Mouse (Mus musculus): ENCODE measurements around the gene Peli1. TPM values are rescaled to one million over a fixed set of nuclear protein-coding genes. Genes with fewer than 3 reads are reported as not detected.
"Not testable (repeated sequence)": the region's sequence is repeated elsewhere in the genome, so short reads cannot be mapped to it uniquely, and the experiment has no call there.

Peli1 gene
- total and polyA plus RNA-seq, 2 experiments from 2014 or later: 38.1 to 46.5 TPM

DNA sequence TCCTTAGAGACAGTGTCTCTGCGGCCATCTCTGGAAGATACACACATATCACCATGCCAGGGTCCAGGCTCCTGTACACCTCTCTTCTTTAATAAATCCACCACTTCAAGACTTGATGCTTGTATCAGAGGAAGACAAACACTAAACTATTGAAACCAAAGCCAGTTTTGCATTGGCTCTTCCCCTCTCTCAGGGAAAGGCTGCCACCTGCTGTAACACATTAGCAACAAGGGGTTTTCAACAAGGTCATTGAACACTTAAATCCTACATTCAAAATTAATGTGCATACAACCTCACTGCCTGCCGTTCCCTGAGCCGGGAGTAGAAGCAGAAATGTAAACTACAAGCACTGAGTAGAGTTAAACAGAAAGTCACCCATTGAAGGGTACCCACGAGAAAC, 87.3 kb downstream of the Peli1 start:
- Histone ChIP-seq H3K27ac (no peak overlapping the region), H3K4me2 (ENCODE audit: low read depth, low read length) (no peak overlapping the region), H3K4me1 (ENCODE audit: insufficient read depth, low read length) (no peaks in the 10 kb centered on the region; the same call in 1 of the 2 replicates), H3K9me3 (ENCODE audit: low read length) (no peaks in the 10 kb centered on the region), H3K4me3 (ENCODE audit: low read length) (no peak overlapping the region), H3K27me3 (ENCODE audit: insufficient read depth, low read length) (no peaks in the 10 kb centered on the region), H3K9ac (replicated peaks; ENCODE audit: low read length) (no peak overlapping the region), H3K36me3 (ENCODE audit: insufficient read depth, low read length) (no peaks in the 10 kb centered on the region)
- DNase-seq (ENCODE audit: low spot score): peak; percentile 80
- peak; percentile 59 for ATAC-seq
- 58% methylated on average over 4 of the region's 4 CpGs for whole genome bisulfite sequencing
- TF ChIP-seq CTCF (IDR thresholded peaks at IDR 0.05; ENCODE audit: low read depth): peak; percentile 85

GRCm38 (mm10) chr11:21178998-21179645, 88.0 kb downstream of the Peli1 start:
- no peak for TF ChIP-seq CTCF (IDR thresholded peaks at IDR 0.05; ENCODE audit: low read depth)
- WGBS: 91% methylated on average over 8 of the region's 8 CpGs
- no peak for ATAC-seq
- Histone ChIP-seq H3K36me3 (ENCODE audit: insufficient read depth, low read length) (no peaks in the 10 kb centered on the region), H3K27me3 (ENCODE audit: insufficient read depth, low read length) (no peaks in the 10 kb centered on the region), H3K4me1 (ENCODE audit: insufficient read depth, low read length) (no peaks in the 10 kb centered on the region; the same call in 1 of the 2 replicates), H3K27ac (no peak overlapping the region), H3K9ac (replicated peaks; ENCODE audit: low read length) (no peak overlapping the region), H3K4me2 (ENCODE audit: low read depth, low read length) (no peak overlapping the region), H3K9me3 (ENCODE audit: low read length) (no peaks in the 10 kb centered on the region), H3K4me3 (ENCODE audit: low read length) (no peak overlapping the region)
- no peak for DNase-seq (ENCODE audit: low spot score)

DNA sequence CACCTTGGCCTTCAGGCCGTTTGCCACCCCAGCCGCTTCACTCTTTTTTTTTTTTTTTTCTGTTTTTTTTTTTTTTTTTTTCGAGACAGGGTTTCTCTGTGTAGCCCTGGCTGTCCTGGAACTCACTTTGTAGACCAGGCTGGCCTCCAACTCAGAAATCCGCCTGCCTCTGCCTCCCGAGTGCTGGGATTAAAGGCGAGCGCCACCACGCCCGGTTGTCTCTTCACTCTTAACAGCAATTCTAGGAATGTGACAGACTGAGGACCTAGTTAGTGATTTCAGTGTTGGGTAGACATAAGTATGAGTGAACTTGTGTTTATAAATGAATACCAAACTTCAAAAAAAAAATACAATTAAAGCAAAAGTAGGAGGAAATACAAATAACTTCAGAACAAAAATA, 88.8 kb downstream of the Peli1 start:
- not testable (repeated sequence) for H3K4me2 ChIP-seq (ENCODE audit: low read depth, low read length); H3K4me3 ChIP-seq (ENCODE audit: low read length); H3K27me3 ChIP-seq (ENCODE audit: insufficient read depth, low read length); ATAC-seq; H3K9ac ChIP-seq (replicated peaks; ENCODE audit: low read length); H3K9me3 ChIP-seq (ENCODE audit: low read length); H3K36me3 ChIP-seq (ENCODE audit: insufficient read depth, low read length); H3K4me1 ChIP-seq (ENCODE audit: insufficient read depth, low read length); H3K27ac ChIP-seq; DNase-seq (ENCODE audit: low spot score)
- WGBS: 92% methylated on average over 8 of the region's 9 CpGs

DNA sequence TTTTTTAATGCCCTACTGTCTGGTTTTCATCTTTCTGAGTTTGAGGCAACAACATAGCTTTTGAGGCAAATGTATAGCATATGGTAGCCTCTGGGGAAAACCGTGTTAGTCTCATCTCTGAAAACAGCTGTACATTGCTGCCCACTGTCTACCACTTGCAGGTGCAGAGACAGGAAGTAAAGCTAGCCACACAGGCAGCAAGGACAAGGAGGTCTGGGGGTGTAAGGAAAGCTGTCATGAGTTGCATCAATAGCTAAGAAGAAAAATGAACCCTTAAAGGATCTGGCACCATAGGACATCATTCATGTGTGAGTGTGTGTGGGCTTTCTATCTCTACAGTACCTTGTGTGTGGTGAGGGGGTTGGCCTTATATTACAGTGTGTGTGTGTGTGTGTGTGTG, 89.6 kb downstream of the Peli1 start:
- H3K9me3 ChIP-seq (ENCODE audit: low read length): peaks cover 1% of the 10 kb centered on the region; the same call in 1 of the 2 replicates
- no peak overlapping the region for H3K27ac ChIP-seq
- H3K4me3 ChIP-seq (ENCODE audit: low read length): no peak overlapping the region
- ATAC-seq (no peak), DNase-seq (ENCODE audit: low spot score) (no peak)
- no peaks in the 10 kb centered on the region for H3K36me3 ChIP-seq (ENCODE audit: insufficient read depth, low read length)
- H3K9ac ChIP-seq (replicated peaks; ENCODE audit: low read length): no peak overlapping the region
- WGBS: 60% methylated on average over 1 of the region's 1 CpGs
- H3K4me2 ChIP-seq (ENCODE audit: low read depth, low read length): no peak overlapping the region
- no peak for TF ChIP-seq CTCF (IDR thresholded peaks at IDR 0.05; ENCODE audit: low read depth)
- no peaks in the 10 kb centered on the region for H3K27me3 ChIP-seq (ENCODE audit: insufficient read depth, low read length)
- H3K4me1 ChIP-seq (ENCODE audit: insufficient read depth, low read length): no peaks in the 10 kb centered on the region

DNA sequence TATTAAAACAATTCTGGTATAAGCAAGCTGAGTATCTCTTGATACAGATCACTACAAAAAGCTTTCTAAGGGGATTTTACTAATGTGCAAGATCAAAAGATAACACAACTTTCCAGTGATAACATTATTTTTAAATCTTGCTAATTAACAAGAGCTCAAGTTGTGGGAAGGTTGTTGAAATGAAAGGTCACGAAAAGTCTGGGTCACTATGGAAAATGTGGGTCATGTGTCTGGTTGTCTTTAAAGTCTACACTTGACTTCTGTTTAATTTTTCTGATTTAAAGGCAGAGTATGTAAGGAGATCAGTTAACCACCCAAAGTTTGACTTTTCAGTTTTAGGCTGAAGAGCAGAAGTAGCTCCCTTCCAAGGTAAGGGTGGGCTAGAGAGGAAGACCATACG, 90.5 kb downstream of the Peli1 start:
- 92% methylated on average over 2 of the region's 2 CpGs for WGBS
- no peak for DNase-seq (ENCODE audit: low spot score)
- H3K4me2 ChIP-seq (ENCODE audit: low read depth, low read length): no peak overlapping the region
- no peaks in the 10 kb centered on the region for H3K4me1 ChIP-seq (ENCODE audit: insufficient read depth, low read length)
- no peak overlapping the region for H3K9ac ChIP-seq (replicated peaks; ENCODE audit: low read length)
- H3K9me3 ChIP-seq (ENCODE audit: low read length): peaks cover 3% of the 10 kb centered on the region; the same call in 1 of the 2 replicates
- TF ChIP-seq CTCF (IDR thresholded peaks at IDR 0.05; ENCODE audit: low read depth): no peak
- no peak overlapping the region for H3K4me3 ChIP-seq (ENCODE audit: low read length)
- no peaks in the 10 kb centered on the region for H3K36me3 ChIP-seq (ENCODE audit: insufficient read depth, low read length)
- no peaks in the 10 kb centered on the region for H3K27me3 ChIP-seq (ENCODE audit: insufficient read depth, low read length)
- no peak for ATAC-seq
- no peak overlapping the region for H3K27ac ChIP-seq

- Histone ChIP-seq H3K4me3 (ENCODE audit: low read length) (no peak overlapping the region), H3K36me3 (ENCODE audit: insufficient read depth, low read length) (no peaks in the 10 kb centered on the region), H3K27ac (no peak overlapping the region), H3K9ac (replicated peaks; ENCODE audit: low read length) (no peak overlapping the region), H3K4me1 (ENCODE audit: insufficient read depth, low read length) (no peaks in the 10 kb centered on the region), H3K4me2 (ENCODE audit: low read depth, low read length) (no peak overlapping the region), H3K9me3 (ENCODE audit: low read length) (peaks cover 3% of the 10 kb centered on the region; the same call in 1 of the 2 replicates), H3K27me3 (ENCODE audit: insufficient read depth, low read length) (no peaks in the 10 kb centered on the region)
- ATAC-seq (no peak), DNase-seq (ENCODE audit: low spot score) (no peak)
- TF ChIP-seq CTCF (IDR thresholded peaks at IDR 0.05; ENCODE audit: low read depth): no peak
- WGBS: 79% methylated on average over 1 of the region's 1 CpGs
Observed at GRCm38 (mm10) chr11:21182709-21183108, 91.6 kb downstream of the Peli1 start.

DNA sequence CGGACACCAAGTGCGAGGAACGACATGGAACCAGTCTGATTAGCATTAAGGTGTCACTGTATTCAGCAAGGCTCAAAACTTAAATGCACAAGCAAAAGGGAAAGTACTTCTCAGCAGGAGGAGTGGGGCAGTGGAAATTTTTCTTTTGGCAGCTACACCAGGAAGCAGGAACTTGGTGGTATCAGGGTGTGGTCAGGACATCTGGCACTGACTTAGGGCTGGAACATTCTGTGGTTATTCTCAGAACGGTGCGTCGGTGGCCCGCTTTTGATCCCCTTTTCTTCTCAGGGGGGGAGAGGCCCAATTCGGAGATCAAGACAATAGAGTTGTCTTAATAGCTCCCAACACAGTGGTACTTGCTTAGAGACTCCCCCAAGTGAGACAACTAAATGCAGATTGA, 100.7 kb downstream of the Peli1 start:
- not testable (repeated sequence) for H3K4me3 ChIP-seq (ENCODE audit: low read length); H3K36me3 ChIP-seq (ENCODE audit: insufficient read depth, low read length); H3K9ac ChIP-seq (replicated peaks; ENCODE audit: low read length); H3K4me1 ChIP-seq (ENCODE audit: insufficient read depth, low read length); DNase-seq (ENCODE audit: low spot score); H3K9me3 ChIP-seq (ENCODE audit: low read length); H3K4me2 ChIP-seq (ENCODE audit: low read depth, low read length); H3K27me3 ChIP-seq (ENCODE audit: insufficient read depth, low read length); ATAC-seq; H3K27ac ChIP-seq
- WGBS: 84% methylated on average over 8 of the region's 8 CpGs
